Mouse (Mus musculus): ENCODE results near the gene Rnd1. TPM values are rescaled to one million over a fixed set of nuclear protein-coding genes. Genes with fewer than 3 reads are reported as not detected.

Gene Rnd1
- polyA plus RNA-seq (2015; fragmentation: Nextera tagmentation; extraction: Ambion mirVana): 13.2 and 13.9 TPM in 2 replicates

- peak; percentile 95 for ATAC-seq (replicated peaks)
- Histone ChIP-seq H3K4me2 (peak within 1 kb of the TSS; percentile 98), H3K36me3 (replicated peaks) (no peaks in the 10 kb centered on the region), H3K27ac (0 out of 2 replicates have a peak within 1 kb of the TSS, but pooled peaks have one; percentile 2), H3K9ac (peak within 1 kb of the TSS; percentile 47), H3K27me3 (replicated peaks) (no peaks in the 10 kb centered on the region), H3K4me3 (peak within 1 kb of the TSS; percentile 52), H3K4me1 (peaks cover 41% of the 10 kb centered on the region), H3K9me3 (no peaks in the 10 kb centered on the region)
- WGBS: 0% methylated on average over 37 of the region's 37 CpGs
These were observed at the start of gene Rnd1 for GRCm38 (mm10) chr15:98676940-98677728. Gene Rnd1, minus strand, starts transcription at chr15:98677461.

GRCm38 (mm10) chr15:98726746-98727145 lies 49.5 kb upstream of the Rnd1 start:
- H3K27ac ChIP-seq: no peak overlapping the region
- 0 out of 2 replicates have a peak overlapping the region, but pooled peaks have one; percentile 35 for H3K4me3 ChIP-seq
- H3K9me3 ChIP-seq: no peaks in the 10 kb centered on the region
- H3K4me1 ChIP-seq: peaks cover 14% of the 10 kb centered on the region
- no peak for ATAC-seq (replicated peaks)
- H3K36me3 ChIP-seq (replicated peaks): no peaks in the 10 kb centered on the region
- H3K4me2 ChIP-seq: peak overlapping the region; percentile 70
- peaks cover 17% of the 10 kb centered on the region for H3K27me3 ChIP-seq (replicated peaks)
- no peak overlapping the region for H3K9ac ChIP-seq
- 45% methylated on average over 7 of the region's 7 CpGs for WGBS

GRCm38 (mm10) chr15:98726079-98726478 lies 48.8 kb upstream of the Rnd1 start:
- peaks cover 17% of the 10 kb centered on the region for H3K27me3 ChIP-seq (replicated peaks)
- no peaks in the 10 kb centered on the region for H3K36me3 ChIP-seq (replicated peaks)
- no peaks in the 10 kb centered on the region for H3K9me3 ChIP-seq
- WGBS: 79% methylated on average over 4 of the region's 4 CpGs
- H3K27ac ChIP-seq: no peak overlapping the region
- peaks cover 14% of the 10 kb centered on the region for H3K4me1 ChIP-seq
- no peak overlapping the region for H3K4me3 ChIP-seq
- ATAC-seq (replicated peaks): no peak
- H3K4me2 ChIP-seq: no peak overlapping the region
- H3K9ac ChIP-seq: no peak overlapping the region

- no peak for ATAC-seq (replicated peaks)
- Histone ChIP-seq H3K27ac (no peak overlapping the region), H3K4me1 (peaks cover 14% of the 10 kb centered on the region), H3K27me3 (replicated peaks) (peaks cover 17% of the 10 kb centered on the region), H3K4me2 (peak overlapping the region; percentile 9; the same call in 1 of the 2 replicates), H3K36me3 (replicated peaks) (no peaks in the 10 kb centered on the region), H3K9ac (no peak overlapping the region), H3K4me3 (no peak overlapping the region), H3K9me3 (no peaks in the 10 kb centered on the region)
- 26% methylated on average over 16 of the region's 19 CpGs for WGBS
These were observed 47.2 kb upstream of the Rnd1 start for GRCm38 (mm10) chr15:98724441-98724840.

DNA sequence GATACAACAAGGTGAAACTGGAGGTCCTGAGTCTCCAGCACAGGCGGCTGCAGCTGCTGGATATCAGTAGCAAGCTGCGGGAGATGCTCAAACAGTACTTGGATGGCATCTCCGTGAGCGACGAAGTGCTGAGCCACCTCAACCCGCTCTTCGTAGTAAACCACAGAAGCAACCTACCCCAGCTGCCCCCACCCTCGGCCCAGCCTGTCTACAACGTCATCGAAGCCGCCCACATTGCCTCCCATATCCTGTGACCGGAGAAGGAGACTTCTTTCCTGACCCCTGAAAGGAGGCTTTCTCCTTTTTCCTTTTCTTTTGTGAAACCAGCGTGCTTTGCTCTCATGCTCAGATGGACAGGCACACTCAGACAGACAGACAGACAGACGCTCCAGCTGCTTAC lies 45.6 kb upstream of the Rnd1 start:
- Histone ChIP-seq H3K4me3 (no peak overlapping the region), H3K27ac (no peak overlapping the region), H3K9ac (no peak overlapping the region), H3K36me3 (replicated peaks) (no peaks in the 10 kb centered on the region), H3K4me2 (no peak overlapping the region), H3K4me1 (peaks cover 11% of the 10 kb centered on the region), H3K27me3 (replicated peaks) (peaks cover 12% of the 10 kb centered on the region), H3K9me3 (no peaks in the 10 kb centered on the region)
- 68% methylated on average over 14 of the region's 14 CpGs for WGBS
- no peak for ATAC-seq (replicated peaks)

DNA sequence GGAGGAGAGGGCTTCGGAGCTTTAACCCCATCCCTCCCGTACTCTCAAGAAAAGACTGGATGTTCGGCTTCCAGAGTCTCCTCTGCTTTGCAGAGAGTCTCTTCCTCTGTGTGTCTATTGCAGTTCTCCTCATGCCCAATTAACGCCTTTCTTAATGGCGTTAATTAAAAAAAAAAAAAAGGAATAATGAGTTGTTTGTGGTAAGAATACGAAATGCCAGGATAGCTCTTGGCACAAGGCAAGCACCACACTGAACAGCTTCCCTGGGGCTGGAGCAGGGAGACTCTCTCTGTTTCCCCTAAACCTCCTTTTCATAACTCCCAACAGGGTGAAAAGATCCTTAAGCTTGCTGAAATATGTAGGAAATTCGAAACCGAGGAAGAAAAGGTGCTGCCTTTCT lies 44.9 kb upstream of the Rnd1 start:
- H3K4me2 ChIP-seq: no peak overlapping the region

DNA sequence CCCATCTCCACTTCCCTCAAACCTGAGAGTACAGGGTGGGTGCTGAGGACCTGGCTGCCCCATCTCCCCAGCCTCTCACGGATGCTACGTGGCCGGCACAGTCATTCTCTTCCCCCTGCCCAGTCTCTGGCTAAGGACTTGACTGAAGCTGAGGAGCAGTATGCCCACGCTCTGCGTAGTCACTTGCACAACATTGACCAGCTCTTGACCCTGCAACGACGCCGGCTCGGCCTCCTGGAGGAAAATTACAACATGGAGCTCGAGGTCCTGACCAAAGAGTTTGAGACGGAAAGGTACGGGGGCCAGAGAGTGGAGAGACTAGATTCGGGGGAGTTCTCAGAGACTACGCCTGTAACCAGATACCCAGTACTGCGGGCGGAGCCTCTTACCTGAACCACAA lies 40.0 kb upstream of the Rnd1 start:
- H3K4me2 ChIP-seq: no peak overlapping the region
- H3K4me3 ChIP-seq: no peak overlapping the region
- 77% methylated on average over 16 of the region's 16 CpGs for WGBS
- H3K27me3 ChIP-seq (replicated peaks): no peaks in the 10 kb centered on the region
- H3K4me1 ChIP-seq: no peaks in the 10 kb centered on the region
- no peak for ATAC-seq (replicated peaks)
- no peak overlapping the region for H3K27ac ChIP-seq
- no peaks in the 10 kb centered on the region for H3K36me3 ChIP-seq (replicated peaks)
- no peaks in the 10 kb centered on the region for H3K9me3 ChIP-seq
- H3K9ac ChIP-seq: no peak overlapping the region

More for the DNA sequence above, 44.9 kb upstream of the Rnd1 start:
- Histone ChIP-seq H3K4me3 (no peak overlapping the region), H3K9ac (no peak overlapping the region), H3K36me3 (replicated peaks) (no peaks in the 10 kb centered on the region), H3K4me1 (peaks cover 4% of the 10 kb centered on the region), H3K27me3 (replicated peaks) (peaks cover 12% of the 10 kb centered on the region), H3K9me3 (no peaks in the 10 kb centered on the region), H3K27ac (no peak overlapping the region)
- 72% methylated on average over 8 of the region's 8 CpGs for WGBS
- no peak for ATAC-seq (replicated peaks)

- WGBS: 67% methylated on average over 5 of the region's 5 CpGs
- Histone ChIP-seq H3K4me3 (no peak overlapping the region), H3K27me3 (replicated peaks) (no peaks in the 10 kb centered on the region), H3K9ac (no peak overlapping the region), H3K27ac (no peak overlapping the region), H3K36me3 (replicated peaks) (no peaks in the 10 kb centered on the region), H3K4me2 (no peak overlapping the region), H3K9me3 (no peaks in the 10 kb centered on the region), H3K4me1 (no peaks in the 10 kb centered on the region)
- ATAC-seq (replicated peaks): no peak
These were observed 37.0 kb upstream of the Rnd1 start for GRCm38 (mm10) chr15:98714230-98714652.

DNA sequence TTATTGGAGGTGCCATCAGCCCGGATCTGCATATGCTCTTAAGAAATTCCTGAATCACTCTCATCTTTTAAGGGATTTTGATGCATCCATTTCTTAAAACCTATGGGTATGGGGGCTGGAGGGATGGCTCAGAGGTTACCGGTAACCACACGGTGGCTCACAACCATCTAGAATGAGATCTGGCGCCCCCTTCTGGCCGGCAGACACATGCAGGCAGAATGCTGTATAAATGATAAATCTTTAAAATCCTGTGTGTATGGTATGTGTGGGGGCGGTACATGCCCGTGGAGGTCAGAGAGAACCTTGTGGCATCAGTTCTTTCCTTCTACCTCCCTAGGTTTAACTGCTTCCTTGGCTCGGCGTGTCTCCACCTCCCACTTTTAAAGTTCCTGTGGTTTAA lies 33.2 kb upstream of the Rnd1 start:
- Histone ChIP-seq H3K4me1 (no peaks in the 10 kb centered on the region), H3K27me3 (replicated peaks) (no peaks in the 10 kb centered on the region), H3K9ac (no peak overlapping the region), H3K4me2 (no peak overlapping the region), H3K4me3 (no peak overlapping the region), H3K9me3 (no peaks in the 10 kb centered on the region), H3K27ac (no peak overlapping the region), H3K36me3 (replicated peaks) (no peaks in the 10 kb centered on the region)
- WGBS: 14% methylated on average over 9 of the region's 9 CpGs
- no peak for ATAC-seq (replicated peaks)

GRCm38 (mm10) chr15:98707766-98708372 lies 30.6 kb upstream of the Rnd1 start, which contains the start of gene Ccdc65:
Gene Ccdc65, plus strand, starts transcription at chr15:98708207.
- Histone ChIP-seq H3K27ac (no peak within 1 kb of the TSS), H3K4me1 (no peaks in the 10 kb centered on the region), H3K36me3 (replicated peaks) (no peaks in the 10 kb centered on the region), H3K9ac (peak within 1 kb of the TSS; percentile 45), H3K9me3 (no peaks in the 10 kb centered on the region), H3K4me2 (peak within 1 kb of the TSS; percentile 56), H3K4me3 (peak within 1 kb of the TSS; percentile 41), H3K27me3 (replicated peaks) (0 out of 2 replicates have a peak, but pooled peaks cover 1% of the 10 kb centered on the region)
- 20% methylated on average over 16 of the region's 16 CpGs for WGBS
- ATAC-seq (replicated peaks): peak; percentile 74

GRCm38 (mm10) chr15:98704312-98704711 lies 27.1 kb upstream of the Rnd1 start:
- Histone ChIP-seq H3K9me3 (no peaks in the 10 kb centered on the region), H3K36me3 (replicated peaks) (no peaks in the 10 kb centered on the region), H3K4me2 (no peak overlapping the region), H3K4me1 (peaks cover 9% of the 10 kb centered on the region), H3K9ac (no peak overlapping the region), H3K4me3 (no peak overlapping the region), H3K27me3 (replicated peaks) (peaks cover 18% of the 10 kb centered on the region; the same call in 1 of the 2 replicates), H3K27ac (no peak overlapping the region)
- ATAC-seq (replicated peaks): no peak
- 64% methylated on average over 9 of the region's 9 CpGs for WGBS

- Histone ChIP-seq H3K36me3 (replicated peaks) (no peaks in the 10 kb centered on the region), H3K9ac (peak overlapping the region; percentile 48), H3K4me1 (peaks cover 17% of the 10 kb centered on the region), H3K27ac (peak overlapping the region; percentile 86), H3K4me3 (peak overlapping the region; percentile 50), H3K27me3 (replicated peaks) (peaks cover 18% of the 10 kb centered on the region; the same call in 1 of the 2 replicates), H3K4me2 (peak overlapping the region; percentile 80), H3K9me3 (no peaks in the 10 kb centered on the region)
- peak; percentile 93 for ATAC-seq (replicated peaks)
- 4% methylated on average over 40 of the region's 40 CpGs for WGBS
These were observed 22.2 kb upstream of the Rnd1 start for GRCm38 (mm10) chr15:98699190-98700105.

Data from midbrain, embryonic 15.5 days (tissue).